ENCODE assay signal across 15 mouse cellular contexts in the genomic region with DNA sequence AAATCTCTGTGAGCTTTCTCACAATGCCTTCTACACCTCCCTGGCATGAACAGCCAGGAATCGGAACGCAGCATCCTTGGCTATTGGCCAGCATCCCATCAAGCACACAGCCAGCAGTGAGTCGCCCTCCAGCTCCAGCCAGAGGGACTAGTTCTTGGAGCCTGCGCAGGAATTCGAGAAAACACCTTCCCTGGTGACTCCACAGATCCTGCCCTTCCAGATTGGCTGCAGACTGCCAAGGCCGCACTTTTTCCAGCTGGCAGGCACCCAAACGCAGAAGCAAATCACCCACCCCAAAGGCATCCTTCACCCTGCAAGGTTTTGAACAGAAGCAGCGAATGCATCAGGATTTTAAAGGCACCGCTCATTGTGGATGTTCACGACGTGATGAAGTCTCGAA. TPM values are rescaled to one million over a fixed set of nuclear protein-coding genes. Genes with fewer than 3 reads are reported as not detected.
DNase-seq lines count a peak whose midpoint lies in the region; ATAC-seq lines count a peak whose summit lies in the region.
"Had no signal": no experiment of that assay in that cellular context is flagged by ENCODE, and none has a peak within 500 bp of the region (broad histone marks: within the 10 kb centered on the region; RNA-seq: fewer than 3 reads in every experiment).

No protein-coding gene starts in this region.

- ATAC-seq in heart, embryonic 12.5 days (ENCODE audit: insufficient number of reproducible peaks, low FRiP score) = no peak
- ATAC-seq in midbrain, embryonic 16.5 days = 0 out of 2 replicates have a peak, but pooled peaks have one; percentile 58
- ATAC-seq in midbrain, embryonic 11.5 days (ENCODE audit: low FRiP score) = no peak
- ATAC-seq: intestine, postnatal 0 days had no signal

- no peak overlapping the region for H3K4me3 ChIP-seq in heart, embryonic 12.5 days
- no peak overlapping the region for H3K4me3 ChIP-seq in midbrain, embryonic 16.5 days (ENCODE audit: low read depth, low read length)
- no peak overlapping the region for H3K4me3 ChIP-seq in midbrain, embryonic 11.5 days (ENCODE audit: low read depth, low read length)
- H3K4me3 ChIP-seq: myocyte had no signal

- intact Hi-C loops in heart, postnatal 14 days (cut with DNase I) = no loop called here

- no peak overlapping the region for H3K4me2 ChIP-seq in heart, embryonic 12.5 days
- H3K4me2 ChIP-seq in midbrain, embryonic 16.5 days (ENCODE audit: low read length) = no peak overlapping the region
- H3K4me2 ChIP-seq in midbrain, embryonic 11.5 days = no peak overlapping the region

- DNase-seq in heart, adult 18-20 months = peak; percentile 16 to 36
- no peak for DNase-seq in midbrain, embryonic 11.5 days (ENCODE audit: low spot score, missing footprints)
- DNase-seq in brain, adult 2 months (ENCODE audit: low read depth, low spot score) = peak; percentile 10
- DNase-seq in heart, postnatal 14 days = peak; percentile 4 to 17
- DNase-seq in urinary bladder, adult 2 months (ENCODE audit: low spot score) = no peak
- DNase-seq in thymus, postnatal 10 days (ENCODE audit: low spot score in 2 of 2) = no peak
- DNase-seq: gastrocnemius, postnatal 36 days; lung, postnatal 14 days had no signal

- no peaks in the 10 kb centered on the region for H3K36me3 ChIP-seq in heart, embryonic 12.5 days
- no peaks in the 10 kb centered on the region for H3K36me3 ChIP-seq in midbrain, embryonic 16.5 days (ENCODE audit: control insufficient read depth, insufficient read depth, low read length)
- H3K36me3 ChIP-seq in midbrain, embryonic 11.5 days (ENCODE audit: control insufficient read depth, insufficient read depth, low read length) = no peaks in the 10 kb centered on the region

- no peak overlapping the region for H3K27ac ChIP-seq in heart, embryonic 12.5 days (ENCODE audit: poor library complexity, severe bottlenecking)
- H3K27ac ChIP-seq in midbrain, embryonic 16.5 days (ENCODE audit: low read length) = no peak overlapping the region
- H3K27ac ChIP-seq in midbrain, embryonic 11.5 days (ENCODE audit: low read depth, low read length) = no peak overlapping the region

- H3K9me3 ChIP-seq in heart, embryonic 12.5 days (replicated peaks) = 0 out of 2 replicates have a peak, but pooled peaks cover 3% of the 10 kb centered on the region
- H3K9me3 ChIP-seq in midbrain, embryonic 16.5 days (replicated peaks; ENCODE audit: control insufficient read depth, low read length, poor library complexity, severe bottlenecking) = no peaks in the 10 kb centered on the region
- H3K9me3 ChIP-seq in midbrain, embryonic 11.5 days (ENCODE audit: control insufficient read depth, low read length) = no peaks in the 10 kb centered on the region

- H3K27me3 ChIP-seq in heart, embryonic 12.5 days (replicated peaks) = no peaks in the 10 kb centered on the region
- H3K27me3 ChIP-seq in midbrain, embryonic 16.5 days (ENCODE audit: control insufficient read depth, insufficient read depth, low read depth, low read length) = no peaks in the 10 kb centered on the region
- H3K27me3 ChIP-seq in midbrain, embryonic 11.5 days (ENCODE audit: control insufficient read depth, insufficient read depth, low read length) = no peaks in the 10 kb centered on the region

- no peaks in the 10 kb centered on the region for H3K4me1 ChIP-seq in heart, embryonic 12.5 days (replicated peaks)
- H3K4me1 ChIP-seq in midbrain, embryonic 16.5 days (ENCODE audit: control insufficient read depth, insufficient read depth, low read length) = no peaks in the 10 kb centered on the region
- H3K4me1 ChIP-seq in midbrain, embryonic 11.5 days (ENCODE audit: control insufficient read depth, insufficient read depth, low read length) = no peaks in the 10 kb centered on the region

- 74% methylated on average over 12 of the region's 12 CpGs for WGBS in heart, embryonic 12.5 days
- WGBS in midbrain, embryonic 16.5 days = 74% methylated on average over 12 of the region's 12 CpGs
- WGBS in midbrain, embryonic 11.5 days = 90% methylated on average over 12 of the region's 12 CpGs

- no peak overlapping the region for H3K9ac ChIP-seq in heart, embryonic 12.5 days
- no peak overlapping the region for H3K9ac ChIP-seq in midbrain, embryonic 16.5 days (ENCODE audit: low read depth, low read length)
- no peak overlapping the region for H3K9ac ChIP-seq in midbrain, embryonic 11.5 days (ENCODE audit: low read length)

RNA-seq across cellular contexts. Expression of gene Krtap11-1, which starts 42.7 kb away (rescaled TPM):
- total RNA-seq in heart, adult 18-20 months (2021) = not detected
- not detected in 2 replicates for polyA plus RNA-seq in heart, embryonic 12.5 days (2016; fragmentation: Nextera tagmentation; extraction: Ambion mirVana)
- polyA plus RNA-seq in midbrain, embryonic 16.5 days (2015; fragmentation: Nextera tagmentation; extraction: Ambion mirVana) = not detected in 2 replicates
- not detected in 2 replicates for polyA plus RNA-seq in midbrain, embryonic 11.5 days (2014; fragmentation: Nextera tagmentation; extraction: Ambion mirVana)
- total RNA-seq in heart, postnatal 14 days (2021) = not detected
- polyA plus RNA-seq in urinary bladder, adult 2 months (2012; rRNA removed) = not detected in 2 replicates
- total RNA-seq: gastrocnemius, postnatal 36 days; layer of hippocampus, adult 8-10 months; liver, adult 2 months had no signal
- polyA plus RNA-seq: intestine, postnatal 0 days; liver, adult 2 months; myocyte; testis, adult 2 months had no signal

Comparison
In these comparisons a context has a peak if more than half of its experiments do, and no peak if none do; other contexts are left out.
1. DNase-seq: peak in heart, adult 18-20 months (2 of 2), brain, adult 2 months (single experiment) and heart, postnatal 14 days (2 of 2); none in midbrain, embryonic 11.5 days (single experiment), urinary bladder, adult 2 months (single experiment) and thymus, postnatal 10 days (0 of 2).